Mouse (Mus musculus) CD8-positive naive resting alpha-beta T cell, adult 2 months (primary cell): ENCODE data around the gene G6pc.
"Not testable (repeated sequence)": the region's sequence is repeated elsewhere in the genome, so short reads cannot be mapped to it uniquely, and the experiment has no call there.

Experiments used
- DNase-seq, 2 experiments: peaks; one replicate each; pipeline ENCODE4 v3.0.0; 2022; ENCODE audit warnings: low read depth in 2 of 2, low spot score in 2 of 2

G6pc gene

GRCm38 (mm10) chr11:101367326-101367935, at the start of gene G6pc:
G6pc (plus strand) TSS chr11:101367561.
- no peak for DNase-seq

GRCm38 (mm10) chr11:101323609-101324008, 43.8 kb upstream of the G6pc start:
- DNase-seq, result peak; percentile 23 to 40

- DNase-seq, result no peak
Observed at GRCm38 (mm10) chr11:101324763-101325162, 42.6 kb upstream of the G6pc start, which contains the start of gene Aoc2. Aoc2 (plus strand) TSS chr11:101325063.

GRCm38 (mm10) chr11:101325201-101325600, 42.2 kb upstream of the G6pc start:
- DNase-seq, result not testable (repeated sequence)

GRCm38 (mm10) chr11:101326147-101326546, 41.2 kb upstream of the G6pc start:
- no peak for DNase-seq

GRCm38 (mm10) chr11:101327311-101327710, 40.0 kb upstream of the G6pc start:
- DNase-seq, result no peak

GRCm38 (mm10) chr11:101328941-101329635, 38.3 kb upstream of the G6pc start:
- no peak for DNase-seq

- no peak for DNase-seq
Observed at GRCm38 (mm10) chr11:101330371-101330924, 36.9 kb upstream of the G6pc start, which contains the start of gene Aoc3. Aoc3 (plus strand) TSS chr11:101330605.

- not testable (repeated sequence) for DNase-seq
Observed at GRCm38 (mm10) chr11:101330961-101331360, 36.4 kb upstream of the G6pc start.

GRCm38 (mm10) chr11:101332537-101332936, 34.8 kb upstream of the G6pc start:
- DNase-seq, result no peak

GRCm38 (mm10) chr11:101334023-101334422, 33.3 kb upstream of the G6pc start:
- DNase-seq, result no peak

- no peak for DNase-seq
Observed at GRCm38 (mm10) chr11:101334516-101334915, 32.8 kb upstream of the G6pc start.

- DNase-seq, result no peak
Observed at GRCm38 (mm10) chr11:101335685-101336084, 31.7 kb upstream of the G6pc start.

GRCm38 (mm10) chr11:101338123-101338760, 29.1 kb upstream of the G6pc start:
- DNase-seq, result no peak

GRCm38 (mm10) chr11:101347083-101347775, 20.1 kb upstream of the G6pc start:
- no peak for DNase-seq

- DNase-seq, result no peak
Observed at GRCm38 (mm10) chr11:101348774-101349173, 18.6 kb upstream of the G6pc start.

GRCm38 (mm10) chr11:101349216-101349615, 18.1 kb upstream of the G6pc start:
- DNase-seq, result no peak

GRCm38 (mm10) chr11:101351100-101351720, 16.2 kb upstream of the G6pc start:
- no peak for DNase-seq

- DNase-seq, result no peak
Observed at GRCm38 (mm10) chr11:101351721-101352111, 15.6 kb upstream of the G6pc start.

GRCm38 (mm10) chr11:101353436-101353835, 13.9 kb upstream of the G6pc start:
- no peak for DNase-seq
